Mouse (Mus musculus): ENCODE measurements around the gene Snx29. TPM values are rescaled to one million over a fixed set of nuclear protein-coding genes. Genes with fewer than 3 reads are reported as not detected.

Gene Snx29
- total RNA-seq, 1 experiment, result 9.6 TPM

DNA sequence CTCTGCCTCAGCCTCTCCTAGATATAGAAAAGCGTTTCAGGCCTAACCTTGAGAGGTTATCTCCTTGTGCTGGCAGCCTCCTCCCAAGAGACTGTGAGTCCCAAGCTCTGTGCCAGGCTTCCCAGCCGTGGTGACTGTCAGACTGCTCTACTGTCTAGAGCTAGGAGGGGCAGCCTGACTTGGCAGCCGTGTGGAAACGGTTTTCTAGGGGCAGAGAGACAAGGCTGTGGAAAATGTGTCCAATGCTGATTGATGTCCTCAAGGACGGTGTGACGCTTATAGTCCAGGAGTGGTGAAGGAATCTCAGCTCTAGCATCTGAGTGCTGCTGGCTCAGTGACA is 348.2 kb downstream of the Snx29 start:
- no peaks in the 10 kb centered on the region for H3K4me1 ChIP-seq (ENCODE audit: control insufficient read depth in 2 of 2, insufficient read depth in 2 of 2, low read length in 2 of 2, poor library complexity in 1 of 2)
- no peak overlapping the region for H3K27ac ChIP-seq (ENCODE audit: insufficient read depth, low read depth, low read length, poor library complexity, severe bottlenecking)
- in situ Hi-C loops (cut with MboI; ENCODE audit: low sequenced_read_pairs in 2 of 2, unreplicated experiment in 2 of 2), result no loop called here
- H3K9ac ChIP-seq (ENCODE audit: insufficient read depth, low read depth, low read length, poor library complexity, severe bottlenecking), result no peak overlapping the region
- no peak overlapping the region for H3K4me3 ChIP-seq (ENCODE audit: insufficient read depth in 1 of 2, low read depth in 1 of 2, low read length in 2 of 2, poor library complexity in 1 of 2, severe bottlenecking in 1 of 2)
- H3K9me3 ChIP-seq (ENCODE audit: control insufficient read depth, insufficient read depth, low read depth, low read length), result no peaks in the 10 kb centered on the region
- DNase-seq (ENCODE audit: low read depth, low spot score), result no peak
- no peaks in the 10 kb centered on the region for H3K36me3 ChIP-seq (ENCODE audit: control insufficient read depth, insufficient read depth, low read length, poor library complexity, severe bottlenecking)
- TF ChIP-seq ZC3H11A (IDR thresholded peaks at IDR 0.05; ENCODE audit: borderline replicate concordance, low read depth, low read length), result no peak
- no peak for TF ChIP-seq MAFK (IDR thresholded peaks at IDR 0.05; ENCODE audit: insufficient read depth, low read depth, low read length)
- TF ChIP-seq HCFC1 (IDR thresholded peaks at IDR 0.05; ENCODE audit: borderline replicate concordance, insufficient read depth, low read length), result no peak
- TF ChIP-seq ZNF384 (IDR thresholded peaks at IDR 0.05; ENCODE audit: low read depth, low read length), result no peak
- TF ChIP-seq CHD2 (IDR thresholded peaks at IDR 0.05; ENCODE audit: low read depth, low read length), result no peak

- Histone ChIP-seq H3K9me3 (ENCODE audit: control insufficient read depth, insufficient read depth, low read depth, low read length) (no peaks in the 10 kb centered on the region), H3K36me3 (ENCODE audit: control insufficient read depth, insufficient read depth, low read length, poor library complexity, severe bottlenecking) (no peaks in the 10 kb centered on the region), H3K9ac (ENCODE audit: insufficient read depth, low read depth, low read length, poor library complexity, severe bottlenecking) (no peak overlapping the region), H3K27ac (ENCODE audit: insufficient read depth, low read depth, low read length, poor library complexity, severe bottlenecking) (no peak overlapping the region), H3K4me1 (ENCODE audit: control insufficient read depth in 2 of 2, insufficient read depth in 2 of 2, low read length in 2 of 2, poor library complexity in 1 of 2) (peaks cover 0 to 2% of the 10 kb centered on the region in 2 experiments; a peak in 1 of 4 replicates), H3K4me3 (ENCODE audit: insufficient read depth in 1 of 2, low read depth in 1 of 2, low read length in 2 of 2, poor library complexity in 1 of 2, severe bottlenecking in 1 of 2) (no peak overlapping the region)
- in situ Hi-C loops (cut with MboI; ENCODE audit: low sequenced_read_pairs in 2 of 2, unreplicated experiment in 2 of 2), result no loop called here
- no peak for TF ChIP-seq ZNF384 (IDR thresholded peaks at IDR 0.05; ENCODE audit: low read depth, low read length)
- no peak for TF ChIP-seq CHD2 (IDR thresholded peaks at IDR 0.05; ENCODE audit: low read depth, low read length)
- no peak for TF ChIP-seq MAFK (IDR thresholded peaks at IDR 0.05; ENCODE audit: insufficient read depth, low read depth, low read length)
- TF ChIP-seq HCFC1 (IDR thresholded peaks at IDR 0.05; ENCODE audit: borderline replicate concordance, insufficient read depth, low read length), result no peak
- no peak for TF ChIP-seq ZC3H11A (IDR thresholded peaks at IDR 0.05; ENCODE audit: borderline replicate concordance, low read depth, low read length)
- no peak for DNase-seq (ENCODE audit: low read depth, low spot score)
These were observed 353.3 kb downstream of the Snx29 start for GRCm38 (mm10) chr16:11676006-11676405.

GRCm38 (mm10) chr16:11685264-11685663 is 362.6 kb downstream of the Snx29 start:
- Histone ChIP-seq H3K9ac (ENCODE audit: insufficient read depth, low read depth, low read length, poor library complexity, severe bottlenecking) (no peak overlapping the region), H3K36me3 (ENCODE audit: control insufficient read depth, insufficient read depth, low read length, poor library complexity, severe bottlenecking) (no peaks in the 10 kb centered on the region), H3K4me1 (ENCODE audit: control insufficient read depth in 2 of 2, insufficient read depth in 2 of 2, low read length in 2 of 2, poor library complexity in 1 of 2) (no peaks in the 10 kb centered on the region), H3K9me3 (ENCODE audit: control insufficient read depth, insufficient read depth, low read depth, low read length) (no peaks in the 10 kb centered on the region), H3K27ac (ENCODE audit: insufficient read depth, low read depth, low read length, poor library complexity, severe bottlenecking) (no peak overlapping the region), H3K4me3 (ENCODE audit: insufficient read depth in 1 of 2, low read depth in 1 of 2, low read length in 2 of 2, poor library complexity in 1 of 2, severe bottlenecking in 1 of 2) (no peak overlapping the region)
- TF ChIP-seq ZNF384 (IDR thresholded peaks at IDR 0.05; ENCODE audit: low read depth, low read length), result no peak
- no peak for TF ChIP-seq MAFK (IDR thresholded peaks at IDR 0.05; ENCODE audit: insufficient read depth, low read depth, low read length)
- no peak for TF ChIP-seq HCFC1 (IDR thresholded peaks at IDR 0.05; ENCODE audit: borderline replicate concordance, insufficient read depth, low read length)
- TF ChIP-seq ZC3H11A (IDR thresholded peaks at IDR 0.05; ENCODE audit: borderline replicate concordance, low read depth, low read length), result no peak
- TF ChIP-seq CHD2 (IDR thresholded peaks at IDR 0.05; ENCODE audit: low read depth, low read length), result no peak
- in situ Hi-C loops (cut with MboI; ENCODE audit: low sequenced_read_pairs in 2 of 2, unreplicated experiment in 2 of 2), result no loop called here
- no peak for DNase-seq (ENCODE audit: low read depth, low spot score)

DNA sequence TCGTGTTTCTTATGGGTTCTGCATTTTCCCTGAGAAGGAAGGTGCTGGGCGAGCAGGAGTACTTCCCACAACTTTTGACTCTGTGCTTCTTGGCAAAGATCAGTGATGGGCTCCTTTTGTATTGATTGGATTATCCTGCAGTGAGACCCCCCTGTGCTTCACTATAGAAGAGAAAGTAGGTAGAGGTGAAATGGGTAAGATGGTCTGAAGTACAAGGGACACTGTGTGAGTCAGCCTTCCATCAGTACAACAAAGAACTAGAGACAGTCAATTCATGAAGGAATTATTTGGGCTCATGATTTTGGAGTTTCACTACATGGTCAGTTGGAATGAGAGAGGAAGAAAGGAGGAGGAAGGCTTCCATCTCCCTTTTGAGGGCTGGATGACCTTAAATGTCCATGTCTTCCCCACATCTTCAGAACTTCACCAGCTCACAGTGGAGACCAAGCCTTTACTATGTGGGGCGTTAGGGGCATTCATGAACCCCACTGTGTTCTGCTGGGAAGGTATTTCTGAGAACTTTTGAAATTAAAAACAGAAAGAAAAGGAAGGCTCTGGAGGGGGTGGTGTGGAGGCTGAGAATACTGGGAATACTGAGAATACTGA is 363.1 kb downstream of the Snx29 start:
- TF ChIP-seq ZC3H11A (IDR thresholded peaks at IDR 0.05; ENCODE audit: borderline replicate concordance, low read depth, low read length) (no peak), CHD2 (IDR thresholded peaks at IDR 0.05; ENCODE audit: low read depth, low read length) (no peak), HCFC1 (IDR thresholded peaks at IDR 0.05; ENCODE audit: borderline replicate concordance, insufficient read depth, low read length) (no peak), MAFK (IDR thresholded peaks at IDR 0.05; ENCODE audit: insufficient read depth, low read depth, low read length) (no peak), ZNF384 (IDR thresholded peaks at IDR 0.05; ENCODE audit: low read depth, low read length) (no peak)
- Histone ChIP-seq H3K36me3 (ENCODE audit: control insufficient read depth, insufficient read depth, low read length, poor library complexity, severe bottlenecking) (no peaks in the 10 kb centered on the region), H3K9me3 (ENCODE audit: control insufficient read depth, insufficient read depth, low read depth, low read length) (no peaks in the 10 kb centered on the region), H3K4me1 (ENCODE audit: control insufficient read depth in 2 of 2, insufficient read depth in 2 of 2, low read length in 2 of 2, poor library complexity in 1 of 2) (no peaks in the 10 kb centered on the region), H3K27ac (ENCODE audit: insufficient read depth, low read depth, low read length, poor library complexity, severe bottlenecking) (no peak overlapping the region), H3K9ac (ENCODE audit: insufficient read depth, low read depth, low read length, poor library complexity, severe bottlenecking) (no peak overlapping the region), H3K4me3 (ENCODE audit: insufficient read depth in 1 of 2, low read depth in 1 of 2, low read length in 2 of 2, poor library complexity in 1 of 2, severe bottlenecking in 1 of 2) (no peak overlapping the region)
- no peak for DNase-seq (ENCODE audit: low read depth, low spot score)
- in situ Hi-C loops (cut with MboI; ENCODE audit: low sequenced_read_pairs in 2 of 2, unreplicated experiment in 2 of 2), result no loop called here

GRCm38 (mm10) chr16:11687836-11688235 is 365.1 kb downstream of the Snx29 start:
- DNase-seq (ENCODE audit: low read depth, low spot score), result no peak
- H3K4me1 ChIP-seq (ENCODE audit: control insufficient read depth in 2 of 2, insufficient read depth in 2 of 2, low read length in 2 of 2, poor library complexity in 1 of 2), result no peaks in the 10 kb centered on the region
- no peak overlapping the region for H3K9ac ChIP-seq (ENCODE audit: insufficient read depth, low read depth, low read length, poor library complexity, severe bottlenecking)
- in situ Hi-C loops (cut with MboI; ENCODE audit: low sequenced_read_pairs in 2 of 2, unreplicated experiment in 2 of 2), result no loop called here
- no peak overlapping the region for H3K4me3 ChIP-seq (ENCODE audit: insufficient read depth in 1 of 2, low read depth in 1 of 2, low read length in 2 of 2, poor library complexity in 1 of 2, severe bottlenecking in 1 of 2)
- H3K36me3 ChIP-seq (ENCODE audit: control insufficient read depth, insufficient read depth, low read length, poor library complexity, severe bottlenecking), result no peaks in the 10 kb centered on the region
- TF ChIP-seq CHD2 (IDR thresholded peaks at IDR 0.05; ENCODE audit: low read depth, low read length), result no peak
- TF ChIP-seq HCFC1 (IDR thresholded peaks at IDR 0.05; ENCODE audit: borderline replicate concordance, insufficient read depth, low read length), result no peak
- no peak for TF ChIP-seq ZC3H11A (IDR thresholded peaks at IDR 0.05; ENCODE audit: borderline replicate concordance, low read depth, low read length)
- H3K27ac ChIP-seq (ENCODE audit: insufficient read depth, low read depth, low read length, poor library complexity, severe bottlenecking), result no peak overlapping the region
- no peaks in the 10 kb centered on the region for H3K9me3 ChIP-seq (ENCODE audit: control insufficient read depth, insufficient read depth, low read depth, low read length)
